Mouse (Mus musculus) stomach, embryonic 14.5 days (tissue): ENCODE results near the gene Elf2. TPM values are rescaled to one million over a fixed set of nuclear protein-coding genes. Genes with fewer than 3 reads are reported as not detected.

Experiments
- ATAC-seq: fragments of 200-750 bp; cut with Nextera tagmentation; 2 replicates; pipeline ENCODE4 v1.8.0; 2017; ENCODE audit warnings: low read depth, moderate TSS enrichment; ENCODE audit not compliant: insufficient number of reproducible peaks, insufficient read depth, low FRiP score
- H3K27ac ChIP-seq: fragments of 300-500 bp; sonication (generic); 2 replicates; pipeline ENCODE4 v1.5.1; 2014; ENCODE audit warnings: mild to moderate bottlenecking, low read length, moderate library complexity, mixed read lengths
- H3K27me3 ChIP-seq: fragments of 300-500 bp; sonication (generic); 2 replicates; pipeline ENCODE4 v1.6.1; 2014; ENCODE audit warnings: low read length, control low read depth, mixed read lengths; ENCODE audit not compliant: control insufficient read depth, insufficient read depth
- H3K36me3 ChIP-seq: fragments of 300-500 bp; sonication (generic); 2 replicates; pipeline ENCODE4 v1.6.1; 2014; ENCODE audit warnings: mild to moderate bottlenecking, control low read depth, low read length, moderate library complexity, mixed read lengths; ENCODE audit not compliant: control insufficient read depth, insufficient read depth
- H3K4me1 ChIP-seq: fragments of 300-500 bp; sonication (generic); 2 replicates; pipeline ENCODE4 v1.6.1; 2014; ENCODE audit warnings: low read length, control low read depth, mixed read lengths; ENCODE audit not compliant: control insufficient read depth, insufficient read depth
- H3K4me2 ChIP-seq: fragments of 300-500 bp; sonication (generic); replicated peaks from 2 replicates; pipeline ENCODE4 v1.6.1; 2014; ENCODE audit warnings: low read depth, low read length, control low read depth
- H3K4me3 ChIP-seq: fragments of 300-500 bp; sonication (generic); 2 replicates; pipeline ENCODE4 v1.5.1; 2014; ENCODE audit warnings: low read depth, low read length, control low read depth
- H3K9ac ChIP-seq: fragments of 300-500 bp; sonication (generic); replicated peaks from 2 replicates; pipeline ENCODE4 v1.6.1; 2014; ENCODE audit warnings: low read depth, mild to moderate bottlenecking, control low read depth, low read length, moderate library complexity, mixed read lengths
- H3K9me3 ChIP-seq: fragments of 300-500 bp; sonication (generic); 2 replicates; pipeline ENCODE4 v1.6.1; 2016; ENCODE audit warnings: low read depth, low read length, control low read depth; ENCODE audit not compliant: control insufficient read depth
- WGBS: fragments of 180-500 bp; shearing (Covaris S2); extraction: QIAGEN DNeasy Blood & Tissue Kit; methylation state at CpG from one replicate; pipeline ENCODE4 v1.1.7; 2014; 5-methylcytosine and 5-hydroxymethylcytosine counted together
- polyA plus RNA-seq: library from polyadenylated mRNA; unstranded; fragments of >200 nt; fragmentation: Nextera tagmentation; extraction: Ambion mirVana; gene quantifications from 2 replicates; pipeline ENCODE4 v1.2.1, GENCODE M21; 2014

Gene Elf2
- polyA plus RNA-seq, 1 experiment from 2014 or later, result 72.6 TPM

DNA sequence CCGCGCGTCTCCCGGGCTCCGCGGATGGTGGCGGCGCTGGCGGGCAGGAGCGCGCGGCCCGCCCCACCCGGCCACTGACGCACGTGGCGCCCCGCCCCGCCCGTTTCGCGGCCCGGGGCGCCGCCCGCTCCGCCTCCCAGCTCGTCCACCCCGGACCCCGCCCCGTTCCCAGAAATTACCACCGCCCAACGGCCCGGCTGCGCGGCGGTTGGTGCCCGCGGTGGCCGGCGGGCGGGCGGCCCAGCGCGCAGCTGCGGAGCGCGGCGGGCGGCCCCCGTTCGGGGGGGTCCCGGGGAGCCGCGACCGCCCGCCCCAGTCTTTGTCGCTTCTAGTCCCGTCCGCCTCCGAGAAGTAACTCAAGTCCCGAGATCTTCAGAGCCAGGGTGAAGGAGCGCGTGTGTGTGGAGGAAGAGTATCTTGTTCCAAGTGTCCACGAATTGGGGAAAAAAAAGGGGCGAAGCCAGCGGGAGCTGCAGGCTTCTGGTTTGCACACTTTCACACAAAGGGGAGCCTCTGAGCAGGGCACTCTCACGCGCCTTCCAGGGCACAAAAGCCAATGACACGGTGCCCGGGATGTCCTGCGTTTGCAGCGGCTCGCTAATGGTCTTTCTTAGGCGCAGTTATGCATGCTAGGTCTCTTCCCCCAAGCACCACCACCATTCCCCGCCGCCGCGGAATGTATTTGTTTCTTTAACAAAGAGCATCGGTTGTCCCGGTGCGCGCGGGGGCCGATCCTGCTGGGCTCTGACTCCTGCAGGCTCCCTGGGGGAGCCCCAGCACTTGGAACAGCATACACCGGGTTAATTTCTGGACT is 1.0 kb upstream of the Elf2 start:
- WGBS, result 1% methylated on average over 80 of the region's 86 CpGs

DNA sequence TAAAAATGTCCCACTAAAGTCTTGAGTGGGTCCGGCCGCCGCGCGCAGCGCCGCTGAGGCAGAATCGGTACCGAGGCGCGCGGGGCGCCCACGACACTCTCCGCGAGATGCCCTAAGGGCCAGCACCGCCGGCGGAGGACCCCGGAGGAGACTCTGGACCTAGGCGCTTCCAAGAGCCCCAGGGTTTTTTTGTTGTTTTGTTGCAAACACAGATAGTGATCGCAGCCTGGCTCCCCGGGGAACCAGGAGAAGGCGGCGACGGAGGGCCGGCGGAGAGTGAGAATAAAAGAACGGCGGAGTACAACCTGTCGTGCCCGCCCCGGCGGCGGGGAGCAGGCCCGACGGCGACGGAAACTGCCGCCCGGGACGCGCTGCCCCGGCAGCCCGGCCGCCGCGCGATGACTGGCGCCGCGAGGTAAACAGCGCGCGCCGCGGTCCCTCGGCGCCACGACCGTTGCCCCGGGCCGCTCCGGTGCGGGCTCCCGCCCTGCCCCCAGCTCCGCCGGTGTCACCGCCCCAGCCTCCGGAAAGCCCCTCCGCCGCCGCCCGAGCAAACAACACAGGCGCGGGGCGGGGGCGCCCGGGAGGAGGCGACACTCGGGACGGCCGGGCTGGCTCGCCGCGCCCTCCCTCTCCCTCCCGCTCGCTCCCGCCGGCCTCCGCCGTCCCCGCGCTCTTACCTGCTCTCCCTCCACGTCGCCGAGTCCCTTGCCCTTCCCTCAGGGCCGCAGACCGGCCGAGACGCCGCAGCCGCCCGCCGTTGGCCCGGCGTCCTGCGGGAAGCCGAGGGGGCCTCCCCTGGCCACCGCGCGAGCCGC is 520 bp downstream of the Elf2 start:
- peak overlapping the region; percentile 65 for H3K4me2 ChIP-seq
- peak overlapping the region; percentile 95 for H3K4me3 ChIP-seq
- no peaks in the 10 kb centered on the region for H3K36me3 ChIP-seq
- ATAC-seq, result peak; percentile 56
- peak overlapping the region; percentile 86 for H3K9ac ChIP-seq
- peak overlapping the region; percentile 97 for H3K27ac ChIP-seq
- no peaks in the 10 kb centered on the region for H3K9me3 ChIP-seq
- no peaks in the 10 kb centered on the region for H3K27me3 ChIP-seq
- WGBS, result under 1% methylated on average over 79 of the region's 113 CpGs
- no peaks in the 10 kb centered on the region for H3K4me1 ChIP-seq

More for the DNA sequence above, 1.0 kb upstream of the Elf2 start:
- peak overlapping the region; percentile 65 for H3K4me2 ChIP-seq
- H3K36me3 ChIP-seq, result no peaks in the 10 kb centered on the region
- H3K9me3 ChIP-seq, result no peaks in the 10 kb centered on the region
- peak overlapping the region; percentile 86 for H3K9ac ChIP-seq
- no peaks in the 10 kb centered on the region for H3K4me1 ChIP-seq
- peak overlapping the region; percentile 97 for H3K27ac ChIP-seq
- H3K4me3 ChIP-seq, result peak overlapping the region; percentile 95
- ATAC-seq, result peak; percentile 83
- no peaks in the 10 kb centered on the region for H3K27me3 ChIP-seq

GRCm38 (mm10) chr3:51339378-51339733 is 1.1 kb downstream of the Elf2 start:
- ATAC-seq, result no peak
- H3K27me3 ChIP-seq, result no peaks in the 10 kb centered on the region

GRCm38 (mm10) chr3:51335378-51335777 is 5.1 kb downstream of the Elf2 start:
- ATAC-seq, result no peak
- Histone ChIP-seq H3K9ac (no peak overlapping the region), H3K4me2 (no peak overlapping the region), H3K27ac (no peak overlapping the region), H3K36me3 (no peaks in the 10 kb centered on the region), H3K4me1 (peaks cover 5% of the 10 kb centered on the region; the same call in 1 of the 2 replicates), H3K9me3 (no peaks in the 10 kb centered on the region), H3K4me3 (no peak overlapping the region), H3K27me3 (no peaks in the 10 kb centered on the region)
- WGBS, result 84% methylated on average over 8 of the region's 8 CpGs

More at GRCm38 (mm10) chr3:51339378-51339733, 1.1 kb downstream of the Elf2 start:
- 3% methylated on average over 9 of the region's 9 CpGs for WGBS
- Histone ChIP-seq H3K4me3 (peak overlapping the region; percentile 95), H3K27ac (peak overlapping the region; percentile 97; the same call in 1 of the 2 replicates), H3K4me2 (peak overlapping the region; percentile 65), H3K4me1 (no peaks in the 10 kb centered on the region), H3K9ac (peak overlapping the region; percentile 86), H3K36me3 (no peaks in the 10 kb centered on the region), H3K9me3 (no peaks in the 10 kb centered on the region)

DNA sequence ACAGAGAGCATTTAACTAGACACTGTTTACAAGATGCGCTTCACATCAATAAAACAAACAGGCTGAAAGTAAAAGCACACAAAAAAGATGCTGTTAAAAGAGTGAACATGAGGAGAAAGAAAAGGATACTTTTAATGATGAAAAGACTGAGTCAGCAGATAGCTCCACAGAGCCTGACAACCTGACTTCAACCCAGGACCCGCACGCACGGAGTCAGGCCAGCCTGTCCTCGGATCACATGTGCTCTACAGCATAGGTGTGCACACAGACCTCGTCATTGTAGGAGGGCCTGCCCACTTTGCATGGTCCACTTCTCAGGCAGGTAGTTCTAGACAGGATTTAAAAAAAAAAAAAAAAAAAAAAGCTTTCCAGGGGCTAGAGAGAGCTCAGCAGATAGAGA is 6.5 kb downstream of the Elf2 start:
- ATAC-seq, result no peak
- H3K36me3 ChIP-seq, result no peaks in the 10 kb centered on the region
- H3K27me3 ChIP-seq, result no peaks in the 10 kb centered on the region
- H3K9ac ChIP-seq, result no peak overlapping the region
- no peaks in the 10 kb centered on the region for H3K9me3 ChIP-seq
- H3K4me3 ChIP-seq, result no peak overlapping the region
- 64% methylated on average over 6 of the region's 6 CpGs for WGBS
- H3K4me2 ChIP-seq, result no peak overlapping the region
- H3K4me1 ChIP-seq, result peaks cover 5% of the 10 kb centered on the region; the same call in 1 of the 2 replicates
- H3K27ac ChIP-seq, result no peak overlapping the region

- Histone ChIP-seq H3K4me2 (peak overlapping the region; percentile 2; the same call in 1 of the 2 replicates), H3K27me3 (no peaks in the 10 kb centered on the region), H3K9ac (no peak overlapping the region; the same call in 1 of the 2 replicates), H3K27ac (no peak overlapping the region), H3K36me3 (no peaks in the 10 kb centered on the region), H3K4me3 (no peak overlapping the region), H3K4me1 (peaks cover 5% of the 10 kb centered on the region; the same call in 1 of the 2 replicates), H3K9me3 (no peaks in the 10 kb centered on the region)
- 43% methylated on average over 10 of the region's 10 CpGs for WGBS
- 0 out of 2 replicates have a peak, but pooled peaks have one; percentile 49 for ATAC-seq
Measured at GRCm38 (mm10) chr3:51333234-51333889, 7.1 kb downstream of the Elf2 start.

GRCm38 (mm10) chr3:51330086-51330485 is 10.4 kb downstream of the Elf2 start:
- no peak overlapping the region for H3K9ac ChIP-seq
- H3K9me3 ChIP-seq, result no peaks in the 10 kb centered on the region
- no peak for ATAC-seq
- no peak overlapping the region for H3K4me2 ChIP-seq
- H3K36me3 ChIP-seq, result no peaks in the 10 kb centered on the region
- WGBS, result 86% methylated on average over 14 of the region's 14 CpGs
- H3K4me1 ChIP-seq, result peaks cover 5% of the 10 kb centered on the region; the same call in 1 of the 2 replicates
- H3K27ac ChIP-seq, result no peak overlapping the region
- H3K4me3 ChIP-seq, result no peak overlapping the region
- H3K27me3 ChIP-seq, result no peaks in the 10 kb centered on the region

- WGBS, result 85% methylated on average over 12 of the region's 12 CpGs
Measured at GRCm38 (mm10) chr3:51328546-51328945, 11.9 kb downstream of the Elf2 start.

More at GRCm38 (mm10) chr3:51328546-51328945, 11.9 kb downstream of the Elf2 start:
- Histone ChIP-seq H3K9ac (no peak overlapping the region), H3K4me1 (peaks cover 5% of the 10 kb centered on the region; the same call in 1 of the 2 replicates), H3K4me3 (no peak overlapping the region), H3K27ac (no peak overlapping the region), H3K9me3 (no peaks in the 10 kb centered on the region), H3K36me3 (no peaks in the 10 kb centered on the region), H3K4me2 (no peak overlapping the region), H3K27me3 (no peaks in the 10 kb centered on the region)
- ATAC-seq, result no peak
